Mouse (Mus musculus): Measurements from ENCODE around the gene Oxt.

DNA sequence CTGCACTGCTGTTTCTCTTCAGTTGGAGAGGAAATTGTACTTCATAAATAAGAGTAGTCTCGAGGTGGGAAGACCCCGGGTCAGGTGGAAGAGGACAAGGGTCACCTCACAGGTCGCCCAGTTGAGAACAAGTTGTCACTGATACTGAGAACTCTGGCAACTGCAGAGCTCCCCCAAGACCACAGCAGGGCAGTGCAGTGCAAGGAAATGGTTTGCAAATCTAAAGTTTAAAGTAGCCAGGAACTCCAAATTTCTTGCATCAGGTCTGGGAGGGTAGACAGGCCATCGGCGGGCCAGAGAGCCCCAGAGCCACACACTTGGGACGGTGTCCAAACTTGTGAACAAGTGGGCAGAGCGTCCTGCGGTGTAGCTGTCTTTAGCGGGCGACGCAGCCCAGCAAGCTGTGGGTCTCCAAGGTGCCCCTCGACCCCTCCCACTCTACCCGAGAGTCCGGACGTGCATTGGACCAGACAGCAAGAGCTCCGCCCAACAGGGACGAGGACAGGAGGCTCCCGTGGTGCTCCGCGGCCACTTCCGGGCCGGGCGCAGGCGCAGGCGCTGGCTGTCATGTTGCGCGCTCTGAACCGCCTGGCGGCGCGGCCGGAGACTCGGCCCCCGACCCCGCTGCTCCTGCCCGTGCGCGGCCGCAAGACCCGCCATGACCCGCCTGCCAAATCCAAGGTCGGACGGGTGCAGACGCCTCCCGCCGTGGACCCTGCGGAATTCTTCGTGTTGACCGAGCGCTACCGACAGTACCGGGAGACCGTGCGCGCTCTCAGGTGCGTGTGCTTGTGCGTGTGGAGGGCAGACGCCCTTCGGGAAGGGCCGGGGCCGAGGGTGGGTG, 12.5 kb upstream of the Oxt start, which contains the start of gene Mrps26:
- peak; percentile 47 for TF ChIP-seq CTCF (IDR thresholded peaks at IDR 0.05; ENCODE audit: low read depth)
- no peak for TF ChIP-seq EP300 (IDR thresholded peaks at IDR 0.05; ENCODE audit: low read depth)

All from heart, postnatal 0 days (tissue).